Mouse (Mus musculus) neural tube, embryonic 13.5 days (tissue): ENCODE data around the gene Dusp27. TPM values are rescaled to one million over a fixed set of nuclear protein-coding genes. Genes with fewer than 3 reads are reported as not detected.
"Not testable (repeated sequence)": the region's sequence is repeated elsewhere in the genome, so short reads cannot be mapped to it uniquely, and the experiment has no call there.

Experiments
- ATAC-seq: fragments of 200-750 bp; cut with Nextera tagmentation; 2 replicates; pipeline ENCODE4 v1.8.0; 2017; ENCODE audit warnings: low read depth, mild to moderate bottlenecking, moderate TSS enrichment, moderate library complexity
- H3K27ac ChIP-seq: fragments of 300-500 bp; sonication (generic); replicated peaks from 2 replicates; pipeline ENCODE4 v1.5.1; 2015; ENCODE audit warnings: moderate library complexity, mild to moderate bottlenecking, inconsistent platforms
- H3K27me3 ChIP-seq: fragments of 300-500 bp; sonication (generic); 2 replicates; pipeline ENCODE4 v1.6.1; 2015; ENCODE audit warnings: mild to moderate bottlenecking, inconsistent platforms
- H3K36me3 ChIP-seq: fragments of 300-500 bp; sonication (generic); 2 replicates; pipeline ENCODE4 v1.6.1; 2015; ENCODE audit warnings: mild to moderate bottlenecking, inconsistent platforms
- H3K4me1 ChIP-seq: fragments of 300-500 bp; sonication (generic); replicated peaks from 2 replicates; pipeline ENCODE4 v1.6.1; 2015; ENCODE audit warnings: inconsistent platforms
- H3K4me2 ChIP-seq: fragments of 300-500 bp; sonication (generic); 2 replicates; pipeline ENCODE4 v1.6.1; 2015; ENCODE audit warnings: inconsistent platforms, mild to moderate bottlenecking, moderate library complexity
- H3K4me3 ChIP-seq: fragments of 300-500 bp; sonication (generic); 2 replicates; pipeline ENCODE4 v1.5.1; 2015; ENCODE audit warnings: mild to moderate bottlenecking, inconsistent platforms
- H3K9ac ChIP-seq: fragments of 300-500 bp; sonication (generic); 2 replicates; pipeline ENCODE4 v1.6.1; 2015; ENCODE audit warnings: moderate library complexity, mild to moderate bottlenecking, inconsistent platforms
- H3K9me3 ChIP-seq: fragments of 300-500 bp; sonication (generic); 2 replicates; pipeline ENCODE4 v1.6.1; 2016; ENCODE audit warnings: inconsistent platforms
- WGBS: fragments of 180-500 bp; shearing (Covaris S2); methylation state at CpG from one replicate; pipeline ENCODE4 v1.1.7; 2015; 5-methylcytosine and 5-hydroxymethylcytosine counted together
- polyA plus RNA-seq: library from polyadenylated mRNA; unstranded; fragments of >200 nt; fragmentation: Nextera tagmentation; extraction: Ambion mirVana; gene quantifications from 2 replicates; pipeline ENCODE4 v1.2.1, GENCODE M21; 2015

The Dusp27 gene
- polyA plus RNA-seq, 1 experiment from 2014 or later: 1.6 TPM

- Histone ChIP-seq H3K4me1 (peaks cover 12% of the 10 kb centered on the region), H3K9me3 (no peaks in the 10 kb centered on the region), H3K9ac (no peak overlapping the region), H3K27ac (no peak overlapping the region), H3K27me3 (peaks cover 44% of the 10 kb centered on the region), H3K4me3 (no peak overlapping the region), H3K36me3 (no peaks in the 10 kb centered on the region), H3K4me2 (no peak overlapping the region)
- ATAC-seq: no peak
- 84% methylated on average over 12 of the region's 12 CpGs for WGBS
Observed at GRCm38 (mm10) chr1:166157712-166158111, 30.0 kb upstream of the Dusp27 start.

- Histone ChIP-seq H3K4me2 (no peak overlapping the region), H3K9me3 (no peaks in the 10 kb centered on the region), H3K9ac (no peak overlapping the region), H3K4me3 (no peak overlapping the region), H3K4me1 (peaks cover 14% of the 10 kb centered on the region; the same call in 1 of the 2 replicates), H3K36me3 (no peaks in the 10 kb centered on the region), H3K27me3 (peaks cover 40% of the 10 kb centered on the region), H3K27ac (no peak overlapping the region)
- 50% methylated on average over 10 of the region's 10 CpGs for WGBS
- ATAC-seq: no peak
Observed at GRCm38 (mm10) chr1:166155113-166155494, 27.4 kb upstream of the Dusp27 start.

- peak overlapping the region; percentile 45 for H3K4me2 ChIP-seq
- WGBS: 18% methylated on average over 29 of the region's 29 CpGs
- H3K27ac ChIP-seq: no peak overlapping the region
- H3K36me3 ChIP-seq: no peaks in the 10 kb centered on the region
- no peak overlapping the region for H3K4me3 ChIP-seq
- H3K9ac ChIP-seq: peak overlapping the region; percentile 54
- H3K27me3 ChIP-seq: peaks cover 34% of the 10 kb centered on the region
- peaks cover 14% of the 10 kb centered on the region; the same call in 1 of the 2 replicates for H3K4me1 ChIP-seq
- ATAC-seq: peak; percentile 34
- no peaks in the 10 kb centered on the region for H3K9me3 ChIP-seq
Observed at GRCm38 (mm10) chr1:166154162-166155112, 26.7 kb upstream of the Dusp27 start.

GRCm38 (mm10) chr1:166153351-166154120, 25.8 kb upstream of the Dusp27 start:
- peak; percentile 34; the same call in 1 of the 2 replicates for ATAC-seq
- Histone ChIP-seq H3K36me3 (no peaks in the 10 kb centered on the region), H3K9ac (no peak overlapping the region), H3K27ac (no peak overlapping the region), H3K4me1 (peaks cover 14% of the 10 kb centered on the region; the same call in 1 of the 2 replicates), H3K27me3 (peaks cover 28% of the 10 kb centered on the region), H3K4me3 (no peak overlapping the region), H3K4me2 (no peak overlapping the region), H3K9me3 (no peaks in the 10 kb centered on the region)
- 13% methylated on average over 18 of the region's 18 CpGs for WGBS

- no peak overlapping the region for H3K4me3 ChIP-seq
- WGBS: 92% methylated on average over 10 of the region's 10 CpGs
- no peaks in the 10 kb centered on the region for H3K9me3 ChIP-seq
- no peaks in the 10 kb centered on the region for H3K36me3 ChIP-seq
- H3K27me3 ChIP-seq: peaks cover 22% of the 10 kb centered on the region
- no peak overlapping the region for H3K27ac ChIP-seq
- no peak overlapping the region for H3K9ac ChIP-seq
- H3K4me2 ChIP-seq: no peak overlapping the region
- H3K4me1 ChIP-seq: peaks cover 14% of the 10 kb centered on the region; the same call in 1 of the 2 replicates
- ATAC-seq: no peak
Observed at GRCm38 (mm10) chr1:166152034-166152433, 24.3 kb upstream of the Dusp27 start.

- WGBS: 53% methylated on average over 11 of the region's 11 CpGs
- Histone ChIP-seq H3K9ac (no peak overlapping the region), H3K4me1 (peaks cover 14% of the 10 kb centered on the region; the same call in 1 of the 2 replicates), H3K4me2 (0 out of 2 replicates have a peak overlapping the region, but pooled peaks have one; percentile 6), H3K36me3 (no peaks in the 10 kb centered on the region), H3K4me3 (no peak overlapping the region), H3K27ac (no peak overlapping the region), H3K27me3 (peaks cover 20% of the 10 kb centered on the region), H3K9me3 (no peaks in the 10 kb centered on the region)
- ATAC-seq: no peak
Observed at GRCm38 (mm10) chr1:166151341-166151740, 23.6 kb upstream of the Dusp27 start.

- ATAC-seq: no peak
- Histone ChIP-seq H3K9me3 (no peaks in the 10 kb centered on the region), H3K4me3 (no peak overlapping the region), H3K9ac (no peak overlapping the region), H3K4me2 (no peak overlapping the region), H3K4me1 (peaks cover 14% of the 10 kb centered on the region; the same call in 1 of the 2 replicates), H3K36me3 (no peaks in the 10 kb centered on the region), H3K27ac (no peak overlapping the region), H3K27me3 (peaks cover 14% of the 10 kb centered on the region)
- 78% methylated on average over 7 of the region's 7 CpGs for WGBS
Observed at GRCm38 (mm10) chr1:166150035-166150434, 22.3 kb upstream of the Dusp27 start.

GRCm38 (mm10) chr1:166149441-166149840, 21.7 kb upstream of the Dusp27 start:
- Histone ChIP-seq H3K27ac (no peak overlapping the region), H3K4me3 (no peak overlapping the region), H3K9ac (no peak overlapping the region), H3K9me3 (no peaks in the 10 kb centered on the region), H3K4me1 (peaks cover 13% of the 10 kb centered on the region; the same call in 1 of the 2 replicates), H3K36me3 (no peaks in the 10 kb centered on the region), H3K27me3 (peaks cover 8% of the 10 kb centered on the region), H3K4me2 (no peak overlapping the region)
- no peak for ATAC-seq
- 82% methylated on average over 4 of the region's 4 CpGs for WGBS

GRCm38 (mm10) chr1:166147657-166148056, 19.9 kb upstream of the Dusp27 start:
- Histone ChIP-seq H3K27ac (no peak overlapping the region), H3K36me3 (no peaks in the 10 kb centered on the region), H3K4me1 (0 out of 2 replicates have a peak, but pooled peaks cover 6% of the 10 kb centered on the region), H3K9ac (no peak overlapping the region), H3K9me3 (no peaks in the 10 kb centered on the region), H3K27me3 (peaks cover 6% of the 10 kb centered on the region; the same call in 1 of the 2 replicates), H3K4me2 (no peak overlapping the region), H3K4me3 (no peak overlapping the region)
- 72% methylated on average over 3 of the region's 3 CpGs for WGBS
- no peak for ATAC-seq

GRCm38 (mm10) chr1:166146626-166147025, 18.9 kb upstream of the Dusp27 start:
- H3K36me3 ChIP-seq: no peaks in the 10 kb centered on the region
- H3K4me1 ChIP-seq: 0 out of 2 replicates have a peak, but pooled peaks cover 6% of the 10 kb centered on the region
- H3K27ac ChIP-seq: no peak overlapping the region
- H3K9ac ChIP-seq: no peak overlapping the region
- WGBS: 90% methylated on average over 11 of the region's 11 CpGs
- peaks cover 6% of the 10 kb centered on the region; the same call in 1 of the 2 replicates for H3K27me3 ChIP-seq
- ATAC-seq: no peak
- H3K9me3 ChIP-seq: no peaks in the 10 kb centered on the region
- H3K4me3 ChIP-seq: no peak overlapping the region
- no peak overlapping the region for H3K4me2 ChIP-seq

- H3K4me3 ChIP-seq: no peak overlapping the region
- peaks cover 20% of the 10 kb centered on the region for H3K4me1 ChIP-seq
- WGBS: 85% methylated on average over 6 of the region's 6 CpGs
- H3K36me3 ChIP-seq: no peaks in the 10 kb centered on the region
- H3K4me2 ChIP-seq: no peak overlapping the region
- peaks cover 11% of the 10 kb centered on the region for H3K27me3 ChIP-seq
- no peak overlapping the region for H3K27ac ChIP-seq
- no peak overlapping the region for H3K9ac ChIP-seq
- no peak for ATAC-seq
- no peaks in the 10 kb centered on the region for H3K9me3 ChIP-seq
Observed at GRCm38 (mm10) chr1:166142369-166142768, 14.6 kb upstream of the Dusp27 start.

GRCm38 (mm10) chr1:166141868-166142267, 14.1 kb upstream of the Dusp27 start:
- peaks cover 20% of the 10 kb centered on the region for H3K4me1 ChIP-seq
- not testable (repeated sequence) for H3K36me3 ChIP-seq, H3K9me3 ChIP-seq, H3K4me2 ChIP-seq, ATAC-seq, H3K27ac ChIP-seq, H3K4me3 ChIP-seq, H3K9ac ChIP-seq
- H3K27me3 ChIP-seq: peaks cover 11% of the 10 kb centered on the region
- 88% methylated on average over 9 of the region's 9 CpGs for WGBS
